Mouse (Mus musculus) cerebellum, adult 9-11 months (tissue): Measurements from ENCODE around the gene Hpse.

ENCODE experiments used
- DNase-seq: peaks from one replicate; pipeline ENCODE4 v3.0.0; 2022

Hpse gene

GRCm38 (mm10) chr5:100685631-100686030 lies 33.9 kb downstream of the Hpse start:
- no peak for DNase-seq

GRCm38 (mm10) chr5:100680542-100680933 lies 39.0 kb downstream of the Hpse start:
- no peak for DNase-seq

- no peak for DNase-seq
These were observed 39.5 kb downstream of the Hpse start for GRCm38 (mm10) chr5:100679911-100680541.

- DNase-seq = peak; percentile 77
These were observed 44.7 kb downstream of the Hpse start, which contains the start of gene Coq2 for GRCm38 (mm10) chr5:100674711-100675376. Gene Coq2 (minus strand): TSS chr5:100675140.

- peak; percentile 90 for DNase-seq
These were observed 45.6 kb downstream of the Hpse start for GRCm38 (mm10) chr5:100673745-100674486.

GRCm38 (mm10) chr5:100672403-100672802 lies 47.1 kb downstream of the Hpse start:
- DNase-seq = peak; percentile 16

- DNase-seq = no peak
These were observed 47.6 kb downstream of the Hpse start for GRCm38 (mm10) chr5:100671897-100672296.

- DNase-seq = peak; percentile 43
These were observed 48.1 kb downstream of the Hpse start for GRCm38 (mm10) chr5:100671398-100671797.

GRCm38 (mm10) chr5:100666965-100667364 lies 52.6 kb downstream of the Hpse start:
- DNase-seq = no peak

GRCm38 (mm10) chr5:100663854-100664253 lies 55.7 kb downstream of the Hpse start:
- DNase-seq = no peak

- DNase-seq = no peak
These were observed 56.5 kb downstream of the Hpse start for GRCm38 (mm10) chr5:100663011-100663410.

- DNase-seq = no peak
These were observed 61.1 kb downstream of the Hpse start for GRCm38 (mm10) chr5:100658460-100658859.

GRCm38 (mm10) chr5:100656352-100656751 lies 63.2 kb downstream of the Hpse start:
- no peak for DNase-seq

- no peak for DNase-seq
These were observed 67.2 kb downstream of the Hpse start for GRCm38 (mm10) chr5:100652327-100652726.

GRCm38 (mm10) chr5:100651486-100651885 lies 68.0 kb downstream of the Hpse start:
- DNase-seq = no peak

GRCm38 (mm10) chr5:100650969-100651368 lies 68.5 kb downstream of the Hpse start:
- no peak for DNase-seq

GRCm38 (mm10) chr5:100648546-100648945 lies 71.0 kb downstream of the Hpse start:
- DNase-seq = no peak

GRCm38 (mm10) chr5:100648046-100648445 lies 71.5 kb downstream of the Hpse start:
- no peak for DNase-seq

GRCm38 (mm10) chr5:100646558-100646957 lies 73.0 kb downstream of the Hpse start:
- DNase-seq = no peak

- DNase-seq = no peak
These were observed 75.5 kb downstream of the Hpse start for GRCm38 (mm10) chr5:100643991-100644535.

- no peak for DNase-seq
These were observed 76.1 kb downstream of the Hpse start for GRCm38 (mm10) chr5:100643253-100643990.

GRCm38 (mm10) chr5:100642316-100642715 lies 77.2 kb downstream of the Hpse start:
- DNase-seq = no peak

- DNase-seq = no peak
These were observed 81.0 kb downstream of the Hpse start for GRCm38 (mm10) chr5:100638483-100638882.
